In the genomic region with DNA sequence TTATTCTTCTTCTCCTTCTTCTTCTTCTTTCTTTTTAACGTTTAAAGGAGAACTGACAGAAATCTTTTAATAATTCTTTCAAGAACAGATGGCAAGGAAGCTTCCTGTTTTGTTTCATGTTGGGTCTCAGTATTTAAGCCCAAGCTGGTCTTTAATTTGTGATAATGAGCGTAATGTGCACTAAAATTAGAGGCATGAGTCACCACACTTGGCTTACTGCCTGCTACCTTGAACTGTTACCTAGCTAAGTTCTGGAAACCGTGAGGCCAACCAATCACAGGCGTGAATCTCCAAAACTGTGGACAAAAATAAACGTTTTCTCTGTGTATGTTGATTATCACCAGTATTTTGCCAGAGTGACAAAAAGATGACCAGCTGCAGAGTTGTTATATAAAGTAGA, we compare ENCODE assay signal across 12 mouse cellular contexts. TPM values are rescaled to one million over a fixed set of nuclear protein-coding genes. Genes with fewer than 3 reads are reported as not detected.
DNase-seq lines count a peak whose midpoint lies in the region; ATAC-seq and TF ChIP-seq lines count a peak whose summit lies in the region.
"Had no signal": no experiment of that assay in that cellular context is flagged by ENCODE, and none has a peak within 500 bp of the region (broad histone marks: within the 10 kb centered on the region; RNA-seq: fewer than 3 reads in every experiment).

No protein-coding gene starts in this region.

- no peaks in the 10 kb centered on the region for H3K9me3 ChIP-seq in stomach, postnatal 0 days (ENCODE audit: control insufficient read depth, low read length)
- H3K9me3 ChIP-seq: midbrain, embryonic 15.5 days had no signal

- 0 out of 2 replicates have a peak, but pooled peaks have one; percentile 6 for ATAC-seq in frontal cortex, adult (ENCODE audit: low TSS enrichment)
- no peak for ATAC-seq in stomach, postnatal 0 days (ENCODE audit: low FRiP score, low TSS enrichment)
- ATAC-seq: midbrain, embryonic 15.5 days had no signal

- no peak for TF ChIP-seq POLR2A in thymus, adult 2 months (IDR thresholded peaks at IDR 0.05; ENCODE audit: control insufficient read depth, extremely low read depth, insufficient read depth, low read length, poor library complexity)

- H3K36me3 ChIP-seq in stomach, postnatal 0 days (ENCODE audit: control insufficient read depth, insufficient read depth, low read length) = 0 out of 2 replicates have a peak, but pooled peaks cover 4% of the 10 kb centered on the region
- H3K36me3 ChIP-seq in thymus, adult 2 months (ENCODE audit: control insufficient read depth, insufficient read depth, low read length) = peaks cover 5% of the 10 kb centered on the region; the same call in 1 of the 2 replicates
- H3K36me3 ChIP-seq: midbrain, embryonic 15.5 days had no signal

- no peak for TF ChIP-seq CTCF in stomach, postnatal 0 days (IDR thresholded peaks at IDR 0.05; ENCODE audit: low read depth)
- no peak for TF ChIP-seq CTCF in thymus, adult 2 months (IDR thresholded peaks at IDR 0.05; ENCODE audit: borderline replicate concordance, control insufficient read depth, extremely low read depth, insufficient read depth, low read length, poor library complexity)

- no peak overlapping the region for H3K27ac ChIP-seq in stomach, postnatal 0 days (replicated peaks)
- no peak overlapping the region for H3K27ac ChIP-seq in thymus, adult 2 months (ENCODE audit: control insufficient read depth, insufficient read depth, low read length)
- H3K27ac ChIP-seq: liver, embryonic 14.5 days; midbrain, embryonic 15.5 days had no signal

- no peaks in the 10 kb centered on the region; the same call in 1 of the 2 replicates for H3K4me1 ChIP-seq in stomach, postnatal 0 days (replicated peaks; ENCODE audit: control insufficient read depth, insufficient read depth)
- no peaks in the 10 kb centered on the region for H3K4me1 ChIP-seq in thymus, adult 2 months (replicated peaks; ENCODE audit: control insufficient read depth, insufficient read depth, low read length)

- no peaks in the 10 kb centered on the region for H3K27me3 ChIP-seq in stomach, postnatal 0 days (ENCODE audit: control insufficient read depth, insufficient read depth, low read length)
- no peaks in the 10 kb centered on the region for H3K27me3 ChIP-seq in thymus, adult 2 months (ENCODE audit: control insufficient read depth, insufficient read depth, low read length)
- H3K27me3 ChIP-seq: midbrain, embryonic 15.5 days had no signal

- DNase-seq in frontal cortex, postnatal 25 days (ENCODE audit: low spot score in 2 of 2) = no peak
- DNase-seq in right cerebral cortex, adult 2 months (ENCODE audit: low spot score in 2 of 2) = peak; percentile 51 to 59
- no peak for DNase-seq in right cerebral cortex, postnatal 14 days
- DNase-seq in cerebellum, postnatal 36 days = peak; percentile 57 to 73
- peak; percentile 46 for DNase-seq in stomach, postnatal 0 days (ENCODE audit: low spot score)
- no peak for DNase-seq in gastrocnemius, adult 8-10 months (ENCODE audit: low spot score in 2 of 2)
- DNase-seq in thymus, adult 2 months = no peak

- TF ChIP-seq EP300 in stomach, postnatal 0 days (optimal IDR thresholded peaks at IDR 0.05) = no peak

- H3K9ac ChIP-seq in stomach, postnatal 0 days (ENCODE audit: low read length) = no peak overlapping the region
- H3K9ac ChIP-seq: liver, embryonic 14.5 days; midbrain, embryonic 15.5 days had no signal

- 48% methylated on average over 5 of the region's 5 CpGs for WGBS in stomach, postnatal 0 days
- WGBS in thymus, adult 2 months = 68% methylated on average over 5 of the region's 5 CpGs

- H3K4me2 ChIP-seq in stomach, postnatal 0 days (replicated peaks; ENCODE audit: low read depth) = no peak overlapping the region
- H3K4me2 ChIP-seq: midbrain, embryonic 15.5 days had no signal

- H3K4me3 ChIP-seq in stomach, postnatal 0 days (ENCODE audit: low read depth, low read length) = no peak overlapping the region
- H3K4me3 ChIP-seq in thymus, adult 2 months (ENCODE audit: control insufficient read depth, insufficient read depth, low read length) = no peak overlapping the region
- H3K4me3 ChIP-seq: midbrain, embryonic 15.5 days had no signal

RNA-seq across cellular contexts. Expression of gene Hsd17b13, which starts 21.5 kb away (rescaled TPM):
- polyA plus RNA-seq in stomach, postnatal 0 days (2015; fragmentation: Nextera tagmentation; extraction: Ambion mirVana) = 3.2 and 3.4 TPM in 2 replicates
- total RNA-seq in gastrocnemius, adult 8-10 months (2022) = not detected
- polyA plus RNA-seq in thymus, adult 2 months (2012; rRNA removed) = 0.26 TPM in 1 of 2 replicates, not detected in the other
- total RNA-seq: layer of hippocampus, postnatal 36 days had no signal
- polyA plus RNA-seq: C2C12 had no signal

RNA-seq across cellular contexts. Expression of gene Hsd17b11, which starts 23.0 kb away (rescaled TPM):
- 19.1 and 20.9 TPM in 2 replicates for polyA plus RNA-seq in stomach, postnatal 0 days (2015; fragmentation: Nextera tagmentation; extraction: Ambion mirVana)
- 1 to 10 TPM; 4.8 to 8.4 (median 7.0) TPM for total RNA-seq in gastrocnemius, adult 8-10 months (2022)
- polyA plus RNA-seq in thymus, adult 2 months (2012; rRNA removed) = 15.1 and 18.8 TPM in 2 replicates

RNA-seq across cellular contexts. Expression of gene Nudt9, which starts 47.4 kb away (rescaled TPM):
- polyA plus RNA-seq in stomach, postnatal 0 days (2015; fragmentation: Nextera tagmentation; extraction: Ambion mirVana) = 53.0 and 57.1 TPM in 2 replicates
- total RNA-seq in gastrocnemius, adult 8-10 months (2022) = 10 to 100 TPM; 62.8 to 74.7 (median 69.1) TPM
- polyA plus RNA-seq in thymus, adult 2 months (2012; rRNA removed) = 43.6 and 49.0 TPM in 2 replicates

Comparison
In these comparisons a context has a peak if more than half of its experiments do, and no peak if none do; other contexts are left out.
1. DNase-seq: peak in right cerebral cortex, adult 2 months (2 of 2), cerebellum, postnatal 36 days (2 of 2) and stomach, postnatal 0 days (single experiment); none in frontal cortex, postnatal 25 days (0 of 2), right cerebral cortex, postnatal 14 days (single experiment), gastrocnemius, adult 8-10 months (0 of 2) and thymus, adult 2 months (single experiment).